In genomic region chr17:34305380-34306030, GRCm38 (mm10) we compare ENCODE assay signal across 8 mouse cellular contexts. TPM values are rescaled to one million over a fixed set of nuclear protein-coding genes. Genes with fewer than 3 reads are reported as not detected.
DNase-seq lines count a peak whose midpoint lies in the region; ATAC-seq and TF ChIP-seq lines count a peak whose summit lies in the region.

Gene H2-Eb1, plus strand, starts transcription at chr17:34305867.

- peak; percentile 93 for ATAC-seq in forebrain, postnatal 0 days
- ATAC-seq in hematopoietic stem cell, adult 5-6 weeks (replicated peaks in 1 of 2; ENCODE audit: insufficient read depth in 1 of 2, low FRiP score in 2 of 2, low TSS enrichment in 1 of 2, low read depth in 1 of 2, poor library complexity in 2 of 2, severe bottlenecking in 2 of 2): peak; percentile 80 to 86
- peak; percentile 64 for ATAC-seq in lung, embryonic 15.5 days (ENCODE audit: borderline replicate concordance, extremely low read depth, low FRiP score, low TSS enrichment)

- H3K4me3 ChIP-seq in forebrain, postnatal 0 days (ENCODE audit: low read depth, low read length): no peak within 1 kb of the TSS
- H3K4me3 ChIP-seq in layer of hippocampus, adult 2 months: no peak within 1 kb of the TSS
- H3K4me3 ChIP-seq in lung, embryonic 15.5 days: no peak within 1 kb of the TSS
- no peak within 1 kb of the TSS for H3K4me3 ChIP-seq in olfactory bulb, adult 2 months (ENCODE audit: insufficient read depth, low read depth, low read length)
- H3K4me3 ChIP-seq in thymus, adult 2 months (ENCODE audit: control insufficient read depth, insufficient read depth, low read length): peak within 1 kb of the TSS; percentile 26

- no peak for TF ChIP-seq CTCF in forebrain, postnatal 0 days (IDR thresholded peaks at IDR 0.05; ENCODE audit: low read depth)
- no peak for TF ChIP-seq CTCF in layer of hippocampus, adult 2 months (conservative IDR thresholded peaks at IDR 0.05)
- TF ChIP-seq CTCF in olfactory bulb, adult 2 months (IDR thresholded peaks at IDR 0.05; ENCODE audit: insufficient read depth, low read depth, low read length): no peak
- no peak for TF ChIP-seq CTCF in thymus, adult 2 months (IDR thresholded peaks at IDR 0.05; ENCODE audit: borderline replicate concordance, control insufficient read depth, extremely low read depth, insufficient read depth, low read length, poor library complexity)

- no peaks in the 10 kb centered on the region for H3K9me3 ChIP-seq in forebrain, postnatal 0 days (ENCODE audit: low read length)
- H3K9me3 ChIP-seq in lung, embryonic 15.5 days: no peaks in the 10 kb centered on the region

- TF ChIP-seq POLR2A in olfactory bulb, adult 2 months (IDR thresholded peaks at IDR 0.05; ENCODE audit: insufficient read depth, low read depth, low read length): no peak
- no peak for TF ChIP-seq POLR2A in thymus, adult 2 months (IDR thresholded peaks at IDR 0.05; ENCODE audit: control insufficient read depth, extremely low read depth, insufficient read depth, low read length, poor library complexity)

- H3K27me3 ChIP-seq in forebrain, postnatal 0 days (ENCODE audit: insufficient read depth, low read length): no peaks in the 10 kb centered on the region
- H3K27me3 ChIP-seq in lung, embryonic 15.5 days: peaks cover 3% of the 10 kb centered on the region; the same call in 1 of the 2 replicates
- H3K27me3 ChIP-seq in thymus, adult 2 months (ENCODE audit: control insufficient read depth, insufficient read depth, low read length): no peaks in the 10 kb centered on the region

- no peak within 1 kb of the TSS for H3K9ac ChIP-seq in forebrain, postnatal 0 days
- no peak within 1 kb of the TSS for H3K9ac ChIP-seq in lung, embryonic 15.5 days

- no peaks in the 10 kb centered on the region for H3K4me1 ChIP-seq in forebrain, postnatal 0 days (ENCODE audit: insufficient read depth)
- H3K4me1 ChIP-seq in lung, embryonic 15.5 days: 0 out of 2 replicates have a peak, but pooled peaks cover 3% of the 10 kb centered on the region
- H3K4me1 ChIP-seq in olfactory bulb, adult 2 months (ENCODE audit: control insufficient read depth, insufficient read depth, low read length): peaks cover 8% of the 10 kb centered on the region
- H3K4me1 ChIP-seq in thymus, adult 2 months (replicated peaks; ENCODE audit: control insufficient read depth, insufficient read depth, low read length): peaks cover 11% of the 10 kb centered on the region

- no peaks in the 10 kb centered on the region for H3K36me3 ChIP-seq in forebrain, postnatal 0 days (ENCODE audit: insufficient read depth)
- H3K36me3 ChIP-seq in lung, embryonic 15.5 days: no peaks in the 10 kb centered on the region
- no peaks in the 10 kb centered on the region for H3K36me3 ChIP-seq in thymus, adult 2 months (ENCODE audit: control insufficient read depth, insufficient read depth, low read length)

- H3K4me2 ChIP-seq in forebrain, postnatal 0 days (ENCODE audit: low read depth): no peak within 1 kb of the TSS
- no peak within 1 kb of the TSS for H3K4me2 ChIP-seq in lung, embryonic 15.5 days

- H3K27ac ChIP-seq in forebrain, postnatal 0 days (ENCODE audit: low read depth, low read length): no peak within 1 kb of the TSS
- no peak within 1 kb of the TSS for H3K27ac ChIP-seq in layer of hippocampus, adult 2 months
- H3K27ac ChIP-seq in lung, embryonic 15.5 days: no peak within 1 kb of the TSS
- no peak within 1 kb of the TSS for H3K27ac ChIP-seq in olfactory bulb, adult 2 months (ENCODE audit: insufficient read depth, low read depth, low read length)
- H3K27ac ChIP-seq in thymus, adult 2 months (ENCODE audit: control insufficient read depth, insufficient read depth, low read length): peak within 1 kb of the TSS; percentile 75

- peak; percentile 76 to 88 for DNase-seq in CD8-positive naive resting alpha-beta T cell, adult 2 months (ENCODE audit: low read depth in 2 of 2, low spot score in 2 of 2)
- DNase-seq in c-Kit-positive CD71-negative TER-119-negative erythroid progenitor cells, embryonic 14.5 days (ENCODE audit: low read depth): peak; percentile 74
- DNase-seq in forebrain, postnatal 0 days: peak; percentile 92
- DNase-seq in layer of hippocampus, adult 2 months (ENCODE audit: low spot score in 2 of 2): peak; percentile 86 to 91
- peak; percentile 88 for DNase-seq in thymus, adult 2 months

RNA-seq across cellular contexts. Expression of gene H2-Eb1, which starts in this region (rescaled TPM):
- total RNA-seq in forebrain, postnatal 0 days (2014; rRNA removed): 1.5 and 2.1 TPM in 2 replicates
- 2.5 and 2.7 TPM in 2 replicates for polyA plus RNA-seq in forebrain, postnatal 0 days (2015; fragmentation: Nextera tagmentation; extraction: Ambion mirVana)
- total RNA-seq in hematopoietic stem cell, adult 5-6 weeks (2017): 64.4 and 73.0 TPM in 2 replicates
- 1 to 10 TPM; 1.0 to 1.3 TPM for total RNA-seq in layer of hippocampus, adult 2 months (2021)
- polyA plus RNA-seq in lung, embryonic 15.5 days (2015; fragmentation: Nextera tagmentation; extraction: Ambion mirVana): 4.7 and 12.0 TPM in 2 replicates
- 452 TPM in 1 of 2 replicates, not detected in the other for polyA plus RNA-seq in olfactory bulb, adult 2 months (2012; ENCODE audit: insufficient read depth, insufficient read length, low replicate concordance, missing spikeins)
- 492 and 666 TPM in 2 replicates for polyA plus RNA-seq in thymus, adult 2 months (2012; rRNA removed)

Comparison
In these comparisons a context has a peak if more than half of its experiments do, and no peak if none do; other contexts are left out.
1. RNA of gene H2-Eb1 (total RNA-seq): 64.4 to 73.0 TPM in hematopoietic stem cell, adult 5-6 weeks; 1.5 to 2.1 TPM in forebrain, postnatal 0 days and 1.0 to 1.3 TPM in layer of hippocampus, adult 2 months; every median in the first group is over 10 times any median in the second.
2. RNA of gene H2-Eb1 (polyA plus RNA-seq): 492 to 666 TPM in thymus, adult 2 months and 452 TPM in olfactory bulb, adult 2 months; 4.7 to 12.0 TPM in lung, embryonic 15.5 days and 2.5 to 2.7 TPM in forebrain, postnatal 0 days; every median in the first group is over 10 times any median in the second.
3. Peak in every context shown above with its lines, with median percentiles within 50 percentile points of each other: DNase-seq and ATAC-seq.